Mouse (Mus musculus) neural tube, embryonic 12.5 days (tissue): Measurements from ENCODE around the gene Irf3. TPM values are rescaled to one million over a fixed set of nuclear protein-coding genes. Genes with fewer than 3 reads are reported as not detected.

Experiments used
- ATAC-seq: fragments of 200-750 bp; cut with Nextera tagmentation; 2 replicates; pipeline ENCODE4 v1.8.0; 2017; ENCODE audit warnings: low read depth, mild to moderate bottlenecking, moderate TSS enrichment, moderate library complexity; ENCODE audit not compliant: low FRiP score
- H3K27ac ChIP-seq: fragments of 300-500 bp; sonication (generic); 2 replicates; pipeline ENCODE4 v1.5.1; 2016
- H3K27me3 ChIP-seq: fragments of 300-500 bp; sonication (generic); replicated peaks from 2 replicates; pipeline ENCODE4 v1.6.1; 2016; ENCODE audit warnings: mild to moderate bottlenecking
- H3K36me3 ChIP-seq: fragments of 300-500 bp; sonication (generic); 2 replicates; pipeline ENCODE4 v1.6.1; 2016; ENCODE audit warnings: mild to moderate bottlenecking
- H3K4me1 ChIP-seq: fragments of 300-500 bp; sonication (generic); 2 replicates; pipeline ENCODE4 v1.6.1; 2016
- H3K4me2 ChIP-seq: fragments of 300-500 bp; sonication (generic); replicated peaks from 2 replicates; pipeline ENCODE4 v1.6.1; 2016; ENCODE audit warnings: mild to moderate bottlenecking
- H3K4me3 ChIP-seq: fragments of 300-500 bp; sonication (generic); 2 replicates; pipeline ENCODE4 v1.5.1; 2016
- H3K9ac ChIP-seq: fragments of 300-500 bp; sonication (generic); 2 replicates; pipeline ENCODE4 v1.6.1; 2016; ENCODE audit warnings: mild to moderate bottlenecking
- H3K9me3 ChIP-seq: fragments of 300-500 bp; sonication (generic); 2 replicates; pipeline ENCODE4 v1.6.1; 2016; ENCODE audit warnings: mild to moderate bottlenecking
- WGBS: fragments of 180-500 bp; shearing (Covaris S2); methylation state at CpG from one replicate; pipeline ENCODE4 v1.1.7; 2016; 5-methylcytosine and 5-hydroxymethylcytosine counted together
- polyA plus RNA-seq: library from polyadenylated mRNA; unstranded; fragments of >200 nt; fragmentation: Nextera tagmentation; extraction: Ambion mirVana; gene quantifications from 2 replicates; pipeline ENCODE4 v1.2.1, GENCODE M21; 2016

Gene Irf3
- polyA plus RNA-seq, 1 experiment from 2014 or later: 73.4 TPM

- no peak overlapping the region for H3K4me2 ChIP-seq
- no peaks in the 10 kb centered on the region for H3K27me3 ChIP-seq
- no peak overlapping the region for H3K27ac ChIP-seq
- no peak for ATAC-seq
- no peaks in the 10 kb centered on the region for H3K9me3 ChIP-seq
- WGBS: 97% methylated on average over 3 of the region's 3 CpGs
- no peak overlapping the region for H3K4me3 ChIP-seq
- no peak overlapping the region for H3K9ac ChIP-seq
- peaks cover 14% of the 10 kb centered on the region for H3K4me1 ChIP-seq
- peaks cover 71% of the 10 kb centered on the region for H3K36me3 ChIP-seq
These were observed 19.1 kb upstream of the Irf3 start for GRCm38 (mm10) chr7:44978300-44978699.

GRCm38 (mm10) chr7:44981539-44981938 lies 15.9 kb upstream of the Irf3 start:
- no peaks in the 10 kb centered on the region for H3K27me3 ChIP-seq
- 97% methylated on average over 8 of the region's 8 CpGs for WGBS
- H3K4me2 ChIP-seq: no peak overlapping the region
- no peak overlapping the region for H3K9ac ChIP-seq
- H3K4me3 ChIP-seq: no peak overlapping the region
- H3K27ac ChIP-seq: no peak overlapping the region
- H3K9me3 ChIP-seq: no peaks in the 10 kb centered on the region
- H3K36me3 ChIP-seq: peaks cover 68% of the 10 kb centered on the region
- H3K4me1 ChIP-seq: peaks cover 21% of the 10 kb centered on the region
- no peak for ATAC-seq

GRCm38 (mm10) chr7:44983085-44983484 lies 14.4 kb upstream of the Irf3 start:
- Histone ChIP-seq H3K9ac (0 out of 2 replicates have a peak overlapping the region, but pooled peaks have one; percentile 5), H3K4me2 (peak overlapping the region; percentile 71; the same call in 1 of the 2 replicates), H3K4me3 (no peak overlapping the region), H3K27me3 (no peaks in the 10 kb centered on the region), H3K4me1 (peaks cover 24% of the 10 kb centered on the region), H3K36me3 (peaks cover 53% of the 10 kb centered on the region), H3K9me3 (no peaks in the 10 kb centered on the region), H3K27ac (no peak overlapping the region)
- 38% methylated on average over 6 of the region's 6 CpGs for WGBS
- ATAC-seq: no peak

GRCm38 (mm10) chr7:44983944-44984832 lies 13.3 kb upstream of the Irf3 start:
- H3K27me3 ChIP-seq: no peaks in the 10 kb centered on the region
- no peaks in the 10 kb centered on the region for H3K9me3 ChIP-seq
- H3K4me3 ChIP-seq: peak overlapping the region; percentile 88
- H3K36me3 ChIP-seq: peaks cover 42% of the 10 kb centered on the region
- peak overlapping the region; percentile 71 for H3K4me2 ChIP-seq
- peaks cover 30% of the 10 kb centered on the region for H3K4me1 ChIP-seq
- no peak for ATAC-seq
- WGBS: 76% methylated on average over 7 of the region's 7 CpGs
- no peak overlapping the region for H3K27ac ChIP-seq
- H3K9ac ChIP-seq: peak overlapping the region; percentile 33; the same call in 1 of the 2 replicates

GRCm38 (mm10) chr7:44984833-44985164 lies 12.6 kb upstream of the Irf3 start:
- H3K27me3 ChIP-seq: no peaks in the 10 kb centered on the region
- peaks cover 30% of the 10 kb centered on the region for H3K4me1 ChIP-seq
- H3K9me3 ChIP-seq: no peaks in the 10 kb centered on the region
- peaks cover 36% of the 10 kb centered on the region for H3K36me3 ChIP-seq
- WGBS: 43% methylated on average over 3 of the region's 3 CpGs
- no peak for ATAC-seq
- peak overlapping the region; percentile 88 for H3K4me3 ChIP-seq
- no peak overlapping the region for H3K27ac ChIP-seq
- peak overlapping the region; percentile 33; the same call in 1 of the 2 replicates for H3K9ac ChIP-seq
- H3K4me2 ChIP-seq: peak overlapping the region; percentile 71

- peaks cover 30% of the 10 kb centered on the region for H3K4me1 ChIP-seq
- under 1% methylated on average over 44 of the region's 45 CpGs for WGBS
- H3K27me3 ChIP-seq: no peaks in the 10 kb centered on the region
- peak overlapping the region; percentile 88 for H3K4me3 ChIP-seq
- H3K9ac ChIP-seq: peak overlapping the region; percentile 95
- peak overlapping the region; percentile 71 for H3K4me2 ChIP-seq
- peak overlapping the region; percentile 78 for H3K27ac ChIP-seq
- peak; percentile 18 for ATAC-seq
- H3K9me3 ChIP-seq: no peaks in the 10 kb centered on the region
- peaks cover 30% of the 10 kb centered on the region for H3K36me3 ChIP-seq
These were observed 11.8 kb upstream of the Irf3 start for GRCm38 (mm10) chr7:44985595-44986191.

GRCm38 (mm10) chr7:44986192-44986878 lies 11.1 kb upstream of the Irf3 start, which contains the start of gene Prmt1:
TSS of gene Prmt1 (minus strand) at chr7:44986568.
- H3K9ac ChIP-seq: peak within 1 kb of the TSS; percentile 95
- peak; percentile 95 for ATAC-seq
- no peaks in the 10 kb centered on the region for H3K9me3 ChIP-seq
- H3K27ac ChIP-seq: peak within 1 kb of the TSS; percentile 79
- H3K4me3 ChIP-seq: peak within 1 kb of the TSS; percentile 88
- WGBS: under 1% methylated on average over 42 of the region's 42 CpGs
- no peaks in the 10 kb centered on the region for H3K27me3 ChIP-seq
- H3K4me2 ChIP-seq: peak within 1 kb of the TSS; percentile 71
- peaks cover 30% of the 10 kb centered on the region for H3K4me1 ChIP-seq
- peaks cover 26% of the 10 kb centered on the region for H3K36me3 ChIP-seq

- Histone ChIP-seq H3K9me3 (no peaks in the 10 kb centered on the region), H3K4me2 (peak overlapping the region; percentile 71), H3K9ac (peak overlapping the region; percentile 74), H3K27me3 (no peaks in the 10 kb centered on the region), H3K36me3 (peaks cover 26% of the 10 kb centered on the region), H3K4me3 (peak overlapping the region; percentile 56), H3K4me1 (peaks cover 30% of the 10 kb centered on the region), H3K27ac (peak overlapping the region; percentile 79)
- under 1% methylated on average over 29 of the region's 29 CpGs for WGBS
- peak; percentile 37 for ATAC-seq
These were observed 10.3 kb upstream of the Irf3 start for GRCm38 (mm10) chr7:44986879-44987718.

- Histone ChIP-seq H3K4me1 (peaks cover 31% of the 10 kb centered on the region), H3K27ac (no peak overlapping the region), H3K9ac (peak overlapping the region; percentile 58), H3K4me3 (peak overlapping the region; percentile 60), H3K4me2 (peak overlapping the region; percentile 77), H3K36me3 (peaks cover 65% of the 10 kb centered on the region), H3K27me3 (no peaks in the 10 kb centered on the region), H3K9me3 (no peaks in the 10 kb centered on the region)
- 16% methylated on average over 10 of the region's 10 CpGs for WGBS
- no peak for ATAC-seq
These were observed 776 bp upstream of the Irf3 start for GRCm38 (mm10) chr7:44996672-44997071.

- peaks cover 65% of the 10 kb centered on the region for H3K36me3 ChIP-seq
- no peaks in the 10 kb centered on the region for H3K27me3 ChIP-seq
- ATAC-seq: no peak; the same call in 1 of the 2 replicates
- peak overlapping the region; percentile 71 for H3K9ac ChIP-seq
- H3K9me3 ChIP-seq: no peaks in the 10 kb centered on the region
- peak overlapping the region; percentile 37; the same call in 1 of the 2 replicates for H3K27ac ChIP-seq
- peak overlapping the region; percentile 60 for H3K4me3 ChIP-seq
- peaks cover 31% of the 10 kb centered on the region for H3K4me1 ChIP-seq
- peak overlapping the region; percentile 77 for H3K4me2 ChIP-seq
- whole genome bisulfite sequencing: 5% methylated on average over 15 of the region's 15 CpGs
These were observed 536 bp downstream of the Irf3 start for GRCm38 (mm10) chr7:44997940-44998428.

- 6% methylated on average over 18 of the region's 18 CpGs for WGBS
- Histone ChIP-seq H3K27ac (peak within 1 kb of the TSS; percentile 37; the same call in 1 of the 2 replicates), H3K4me1 (peaks cover 31% of the 10 kb centered on the region), H3K27me3 (no peaks in the 10 kb centered on the region), H3K9ac (peak within 1 kb of the TSS; percentile 71), H3K4me2 (peak within 1 kb of the TSS; percentile 77), H3K9me3 (no peaks in the 10 kb centered on the region), H3K36me3 (peaks cover 65% of the 10 kb centered on the region), H3K4me3 (peak within 1 kb of the TSS; percentile 60)
- ATAC-seq: no peak
These were observed 1.1 kb downstream of the Irf3 start, which contains the start of gene Bcl2l12 for GRCm38 (mm10) chr7:44998501-44998955. TSS of gene Bcl2l12 (minus strand) at chr7:44998712.
